Mouse (Mus musculus) neural tube, embryonic 14.5 days (tissue): ENCODE measurements around the gene Mctp2. TPM values are rescaled to one million over a fixed set of nuclear protein-coding genes. Genes with fewer than 3 reads are reported as not detected.
"Not testable (repeated sequence)": the region's sequence is repeated elsewhere in the genome, so short reads cannot be mapped to it uniquely, and the experiment has no call there.

Source experiments
- ATAC-seq: fragments of 200-750 bp; cut with Nextera tagmentation; 2 replicates; pipeline ENCODE4 v1.8.0; 2017; ENCODE audit warnings: low read depth, mild to moderate bottlenecking, moderate TSS enrichment, moderate library complexity
- H3K27ac ChIP-seq: fragments of 300-500 bp; sonication (generic); 2 replicates; pipeline ENCODE4 v1.5.1; 2014; ENCODE audit warnings: low read depth, mild to moderate bottlenecking, control low read depth, low read length, moderate library complexity, mixed read lengths
- H3K27me3 ChIP-seq: fragments of 300-500 bp; sonication (generic); 2 replicates; pipeline ENCODE4 v1.6.1; 2014; ENCODE audit warnings: low read length; ENCODE audit not compliant: control insufficient read depth, insufficient read depth
- H3K36me3 ChIP-seq: fragments of 300-500 bp; sonication (generic); 2 replicates; pipeline ENCODE4 v1.6.1; 2014; ENCODE audit warnings: low read length, mixed read lengths; ENCODE audit not compliant: control insufficient read depth, insufficient read depth
- H3K4me1 ChIP-seq: fragments of 300-500 bp; sonication (generic); 2 replicates; pipeline ENCODE4 v1.6.1; 2014; ENCODE audit warnings: low read length; ENCODE audit not compliant: control insufficient read depth, insufficient read depth
- H3K4me2 ChIP-seq: fragments of 300-500 bp; sonication (generic); 2 replicates; pipeline ENCODE4 v1.6.1; 2014; ENCODE audit warnings: mild to moderate bottlenecking, low read depth, low read length, control low read depth
- H3K4me3 ChIP-seq: fragments of 300-500 bp; sonication (generic); 2 replicates; pipeline ENCODE4 v1.5.1; 2014; ENCODE audit warnings: low read depth, low read length, control low read depth, mixed read lengths
- H3K9ac ChIP-seq: fragments of 300-500 bp; sonication (generic); replicated peaks from 2 replicates; pipeline ENCODE4 v1.6.1; 2014; ENCODE audit warnings: low read depth, mild to moderate bottlenecking, control low read depth, low read length, mixed read lengths
- H3K9me3 ChIP-seq: fragments of 300-500 bp; sonication (generic); 2 replicates; pipeline ENCODE4 v1.6.1; 2016; ENCODE audit warnings: low read length; ENCODE audit not compliant: control insufficient read depth
- WGBS: fragments of 180-500 bp; shearing (Covaris S2); extraction: QIAGEN DNeasy Blood & Tissue Kit; methylation state at CpG from one replicate; pipeline ENCODE4 v1.1.7; 2014; 5-methylcytosine and 5-hydroxymethylcytosine counted together
- polyA plus RNA-seq: library from polyadenylated mRNA; unstranded; fragments of >200 nt; fragmentation: Nextera tagmentation; extraction: Ambion mirVana; gene quantifications from 2 replicates; pipeline ENCODE4 v1.2.1, GENCODE M21; 2014

Mctp2 gene
- polyA plus RNA-seq, 1 experiment from 2014 or later: 1.9 TPM

DNA sequence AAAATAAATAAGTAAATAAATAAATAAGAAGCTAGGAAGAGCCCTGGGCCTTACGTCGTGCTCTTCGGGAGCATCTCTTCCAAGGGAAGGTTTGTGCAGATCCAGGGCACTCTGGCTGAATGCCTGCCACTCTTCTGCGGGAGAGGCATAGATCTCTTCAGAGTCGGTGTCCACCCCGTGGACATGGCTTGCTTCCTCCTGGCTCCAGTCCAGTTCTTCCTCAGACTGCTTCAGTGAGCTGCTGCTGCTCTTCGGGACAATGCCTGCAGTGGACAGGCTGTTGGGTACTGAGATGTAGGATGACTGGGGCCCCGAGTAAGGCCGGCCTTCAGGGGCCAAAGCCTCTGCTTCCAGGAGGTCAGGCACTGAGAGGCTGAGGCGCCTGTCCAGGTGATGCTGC is 47.4 kb downstream of the Mctp2 start:
- Histone ChIP-seq H3K9ac (no peak overlapping the region), H3K27ac (no peak overlapping the region), H3K9me3 (no peaks in the 10 kb centered on the region), H3K36me3 (no peaks in the 10 kb centered on the region), H3K4me1 (no peaks in the 10 kb centered on the region), H3K4me2 (no peak overlapping the region), H3K4me3 (no peak overlapping the region), H3K27me3 (no peaks in the 10 kb centered on the region)
- WGBS: 91% methylated on average over 10 of the region's 10 CpGs
- no peak for ATAC-seq

DNA sequence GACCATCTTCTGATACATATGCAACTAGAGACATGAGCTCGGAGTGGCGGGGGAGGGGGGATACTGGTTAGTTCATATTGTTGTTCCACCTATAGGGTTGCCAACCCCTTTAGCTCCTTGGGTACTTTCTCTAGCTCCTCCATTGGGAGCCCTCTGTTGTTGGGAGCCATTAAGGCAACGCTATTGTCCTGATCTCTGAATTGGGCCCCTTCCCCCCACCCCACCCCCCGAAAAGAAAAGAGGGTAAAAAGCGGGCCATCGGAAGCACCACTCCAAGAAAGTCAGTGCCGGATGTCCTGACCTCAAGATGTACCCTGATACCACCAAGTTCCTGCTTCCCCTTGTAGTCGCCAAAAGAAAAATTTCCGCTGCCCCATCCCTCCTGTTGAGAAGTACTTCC is 56.1 kb downstream of the Mctp2 start:
- H3K36me3 ChIP-seq, ATAC-seq, H3K9me3 ChIP-seq, H3K27ac ChIP-seq, H3K9ac ChIP-seq, H3K4me1 ChIP-seq, H3K4me2 ChIP-seq, H3K4me3 ChIP-seq, H3K27me3 ChIP-seq: not testable (repeated sequence)
- 98% methylated on average over 7 of the region's 9 CpGs for WGBS

DNA sequence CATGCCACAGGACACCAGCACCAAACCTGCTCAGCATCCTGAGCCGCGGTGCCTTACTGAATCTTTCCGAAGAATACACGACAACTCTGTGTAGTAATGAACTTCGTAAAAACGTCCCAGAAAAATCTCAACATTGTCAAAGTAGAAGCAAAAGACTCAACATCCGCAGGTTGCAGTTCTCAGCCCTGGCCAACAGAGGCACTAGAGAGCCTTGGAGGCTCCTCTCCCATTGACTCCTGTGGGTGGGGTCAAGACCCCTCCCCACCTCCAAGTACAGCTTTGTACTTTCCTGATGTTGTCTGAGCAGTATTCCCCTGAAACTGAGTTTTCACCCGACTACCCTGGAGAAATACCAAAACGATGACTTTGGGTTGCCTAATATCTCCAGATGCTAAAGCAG is 65.1 kb downstream of the Mctp2 start:
- 95% methylated on average over 9 of the region's 9 CpGs for WGBS
- H3K27ac ChIP-seq: no peak overlapping the region
- no peaks in the 10 kb centered on the region for H3K9me3 ChIP-seq
- no peak for ATAC-seq
- H3K36me3 ChIP-seq: no peaks in the 10 kb centered on the region
- no peak overlapping the region for H3K9ac ChIP-seq
- H3K27me3 ChIP-seq: no peaks in the 10 kb centered on the region
- no peak overlapping the region for H3K4me2 ChIP-seq
- H3K4me1 ChIP-seq: no peaks in the 10 kb centered on the region
- no peak overlapping the region for H3K4me3 ChIP-seq

DNA sequence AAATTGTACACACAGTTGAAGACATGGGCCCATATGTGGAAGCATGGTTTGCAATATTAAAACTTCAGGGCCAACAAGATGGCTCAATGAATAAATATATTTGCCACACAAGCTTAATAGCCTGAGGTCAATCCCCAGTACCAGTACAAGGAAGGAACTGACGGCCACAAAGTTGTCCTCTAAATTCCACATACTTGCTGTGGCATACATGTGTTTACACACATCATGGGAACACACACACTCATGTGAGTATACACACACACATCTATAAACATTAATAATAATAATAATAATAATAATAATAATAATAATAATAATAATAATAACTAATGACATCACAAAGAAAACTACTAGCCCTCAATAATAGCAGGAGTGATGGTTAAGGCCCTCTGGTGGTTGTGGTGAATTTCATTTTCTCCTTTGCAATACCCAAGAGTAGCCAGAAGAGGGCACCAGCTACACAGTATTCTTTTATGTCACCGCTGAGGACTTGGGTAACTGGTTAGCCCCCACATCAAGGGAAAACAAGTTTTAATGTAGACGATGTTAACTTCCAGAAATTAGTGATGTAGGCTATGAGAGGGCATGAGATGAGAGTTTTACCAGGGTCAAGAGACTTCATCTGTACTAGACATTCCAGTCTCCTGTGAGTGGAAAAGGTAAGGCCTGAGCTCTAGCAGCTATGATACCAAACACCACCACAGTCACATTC is 66.5 kb downstream of the Mctp2 start:
- Histone ChIP-seq H3K36me3 (no peaks in the 10 kb centered on the region), H3K9ac (no peak overlapping the region), H3K4me2 (no peak overlapping the region), H3K4me3 (no peak overlapping the region), H3K9me3 (no peaks in the 10 kb centered on the region), H3K27ac (no peak overlapping the region), H3K4me1 (no peaks in the 10 kb centered on the region), H3K27me3 (no peaks in the 10 kb centered on the region)
- peak; percentile 38; the same call in 1 of the 2 replicates for ATAC-seq
- 37% methylated on average over 3 of the region's 3 CpGs for WGBS

DNA sequence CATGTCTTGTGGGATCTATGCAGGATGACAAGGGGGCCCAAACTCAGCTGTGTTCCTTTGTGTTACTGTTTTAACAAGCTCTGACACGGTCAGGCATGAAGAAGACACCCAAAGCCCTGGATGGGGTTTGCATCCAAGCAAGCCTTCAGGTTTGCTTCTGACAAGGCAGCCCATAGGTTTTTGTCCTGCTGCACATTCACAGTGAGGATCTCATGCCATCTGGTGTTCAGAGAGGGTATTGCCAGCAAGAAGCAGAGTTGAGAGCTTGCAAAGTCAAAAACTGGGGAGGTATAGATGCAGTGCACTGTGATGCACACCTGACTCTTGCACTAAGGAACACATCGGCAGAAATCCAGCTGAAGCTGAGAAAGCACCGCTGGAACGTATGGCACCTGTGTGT is 67.8 kb downstream of the Mctp2 start:
- peak; percentile 44; the same call in 1 of the 2 replicates for ATAC-seq
- Histone ChIP-seq H3K27ac (no peak overlapping the region), H3K4me3 (no peak overlapping the region), H3K4me1 (no peaks in the 10 kb centered on the region), H3K9ac (no peak overlapping the region), H3K4me2 (no peak overlapping the region), H3K9me3 (no peaks in the 10 kb centered on the region), H3K36me3 (no peaks in the 10 kb centered on the region), H3K27me3 (no peaks in the 10 kb centered on the region)
- 50% methylated on average over 4 of the region's 4 CpGs for WGBS

DNA sequence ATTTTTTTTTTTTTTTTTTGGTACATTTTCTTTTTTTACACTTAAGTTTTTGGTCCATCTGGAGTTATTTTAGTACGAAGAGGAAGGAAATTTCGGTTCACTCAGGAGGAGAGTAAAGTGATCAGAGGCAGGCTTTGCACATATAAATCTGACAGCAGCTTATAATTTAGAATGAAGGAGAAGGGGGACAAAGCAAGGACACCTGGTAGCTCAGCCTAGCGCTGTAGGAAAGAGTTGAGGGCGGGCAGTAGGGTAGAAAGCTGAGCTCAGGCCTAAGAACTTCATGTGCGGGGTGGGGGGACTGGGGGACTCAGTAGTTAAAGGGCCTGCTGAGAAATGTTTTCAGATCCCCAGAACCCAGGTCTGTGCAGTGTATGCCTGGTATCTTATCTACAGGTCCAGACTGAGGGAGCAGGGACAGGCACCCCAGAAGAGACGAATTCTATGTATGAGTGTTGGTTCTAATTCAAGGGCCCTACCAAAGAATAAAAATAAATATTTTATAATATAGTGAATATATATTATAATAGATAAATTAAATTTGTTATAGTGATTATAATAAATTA is 71.9 kb downstream of the Mctp2 start:
- Histone ChIP-seq H3K9ac (no peak overlapping the region), H3K36me3 (no peaks in the 10 kb centered on the region), H3K9me3 (no peaks in the 10 kb centered on the region), H3K4me3 (no peak overlapping the region), H3K27ac (no peak overlapping the region), H3K4me2 (no peak overlapping the region), H3K4me1 (no peaks in the 10 kb centered on the region), H3K27me3 (no peaks in the 10 kb centered on the region)
- 66% methylated on average over 6 of the region's 6 CpGs for WGBS
- ATAC-seq: no peak

DNA sequence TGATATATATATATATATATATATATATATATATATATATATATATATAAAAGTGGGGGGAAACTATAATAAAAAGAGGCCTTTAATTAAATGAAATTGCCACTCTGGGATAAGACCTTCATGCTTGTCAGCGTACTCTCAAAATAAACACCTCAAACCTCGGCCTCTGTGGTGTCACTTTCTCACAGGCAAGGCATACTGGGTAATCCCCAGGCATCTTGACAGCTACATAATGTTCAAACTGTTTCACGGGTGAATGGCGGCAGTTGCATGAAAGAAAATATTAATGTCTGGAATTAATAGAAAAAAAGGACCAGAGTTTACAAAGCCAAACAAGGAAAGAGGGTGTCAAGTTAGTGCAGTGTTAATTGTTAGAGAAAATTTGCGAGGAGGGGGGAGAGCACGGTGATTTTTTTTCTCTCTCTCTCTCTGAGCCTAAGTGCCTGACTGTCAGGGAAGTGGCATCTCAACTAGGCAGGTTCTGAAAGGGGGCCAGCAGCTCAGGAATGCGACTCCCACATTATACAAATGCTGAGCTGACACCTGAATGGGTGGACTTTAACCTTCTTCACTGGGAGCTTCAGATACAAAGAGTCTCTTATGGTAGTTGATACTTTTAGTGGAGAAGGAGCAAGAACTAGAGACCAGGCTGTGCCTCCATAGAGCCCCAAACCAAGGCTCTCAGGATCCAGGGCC is 75.1 kb downstream of the Mctp2 start:
- Histone ChIP-seq H3K9me3 (no peaks in the 10 kb centered on the region), H3K4me1 (no peaks in the 10 kb centered on the region), H3K4me3 (no peak overlapping the region), H3K9ac (no peak overlapping the region), H3K36me3 (no peaks in the 10 kb centered on the region), H3K27ac (no peak overlapping the region), H3K4me2 (no peak overlapping the region), H3K27me3 (no peaks in the 10 kb centered on the region)
- ATAC-seq: no peak
- 34% methylated on average over 7 of the region's 7 CpGs for WGBS

DNA sequence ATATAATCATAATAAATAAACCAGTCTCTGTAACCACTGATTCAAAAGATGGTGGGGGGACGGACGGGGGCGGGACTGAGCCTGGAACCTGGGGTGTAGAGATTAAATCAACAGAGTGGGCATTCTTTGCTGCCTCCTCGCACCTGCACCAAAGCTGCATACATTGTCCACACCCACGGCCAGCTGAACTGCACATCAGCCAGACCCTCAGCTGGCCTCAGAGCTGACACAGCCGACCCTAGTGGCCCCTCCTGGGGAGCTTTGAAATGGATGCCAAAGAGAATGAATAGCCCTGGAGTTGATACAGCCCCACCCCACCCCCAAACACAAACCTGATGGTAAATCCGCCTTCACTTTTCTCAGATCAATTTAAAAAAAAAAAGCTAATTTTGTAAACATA is 76.5 kb downstream of the Mctp2 start:
- 20% methylated on average over 7 of the region's 7 CpGs for WGBS
- H3K4me1 ChIP-seq: no peaks in the 10 kb centered on the region
- no peaks in the 10 kb centered on the region for H3K36me3 ChIP-seq
- H3K9ac ChIP-seq: no peak overlapping the region
- no peaks in the 10 kb centered on the region for H3K9me3 ChIP-seq
- no peaks in the 10 kb centered on the region for H3K27me3 ChIP-seq
- no peak overlapping the region for H3K4me2 ChIP-seq
- no peak overlapping the region for H3K4me3 ChIP-seq
- H3K27ac ChIP-seq: no peak overlapping the region
- no peak for ATAC-seq

DNA sequence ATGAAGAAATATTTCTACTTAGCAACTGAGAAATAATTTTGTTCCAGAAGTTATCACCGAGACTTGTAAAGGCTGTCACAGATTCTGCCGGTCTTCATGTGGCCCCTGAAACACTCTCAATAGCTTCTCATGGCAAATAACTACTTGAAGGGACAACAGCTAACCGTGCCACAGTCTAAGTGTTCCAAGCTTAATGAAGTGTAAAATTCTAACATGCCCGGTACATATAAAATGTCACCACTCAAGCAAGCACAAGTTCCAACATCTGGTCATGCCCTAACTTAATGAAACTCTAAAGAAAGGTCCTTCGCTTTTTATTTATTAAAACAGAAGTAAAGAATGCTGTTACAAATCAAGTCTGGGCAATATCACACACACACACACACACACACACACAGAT is 82.8 kb downstream of the Mctp2 start:
- 54% methylated on average over 5 of the region's 5 CpGs for WGBS

More for the DNA sequence above, 82.8 kb downstream of the Mctp2 start:
- Histone ChIP-seq H3K4me3 (no peak overlapping the region), H3K4me2 (no peak overlapping the region), H3K9ac (no peak overlapping the region), H3K4me1 (no peaks in the 10 kb centered on the region), H3K36me3 (no peaks in the 10 kb centered on the region), H3K27me3 (no peaks in the 10 kb centered on the region), H3K9me3 (no peaks in the 10 kb centered on the region), H3K27ac (no peak overlapping the region)
- no peak for ATAC-seq
